Mouse (Mus musculus) heart, adult 10 weeks (tissue): ENCODE data around the gene Gm21679. TPM values are rescaled to one million over a fixed set of nuclear protein-coding genes. Genes with fewer than 3 reads are reported as not detected.

Experiments
- polyA plus RNA-seq: library from polyadenylated mRNA; stranded (reverse); fragments of 350-450 nt; fragmentation: Illumina TruSeq; extraction: RNeasy Lipid Tissue Mini Kit (QIAGEN cat#74804); gene quantifications from one replicate; pipeline ENCODE4 v1.2.3, GENCODE M21; 2014; ENCODE audit warnings: low read depth, low replicate concordance

The Gm21679 gene
- not detected for polyA plus RNA-seq

DNA sequence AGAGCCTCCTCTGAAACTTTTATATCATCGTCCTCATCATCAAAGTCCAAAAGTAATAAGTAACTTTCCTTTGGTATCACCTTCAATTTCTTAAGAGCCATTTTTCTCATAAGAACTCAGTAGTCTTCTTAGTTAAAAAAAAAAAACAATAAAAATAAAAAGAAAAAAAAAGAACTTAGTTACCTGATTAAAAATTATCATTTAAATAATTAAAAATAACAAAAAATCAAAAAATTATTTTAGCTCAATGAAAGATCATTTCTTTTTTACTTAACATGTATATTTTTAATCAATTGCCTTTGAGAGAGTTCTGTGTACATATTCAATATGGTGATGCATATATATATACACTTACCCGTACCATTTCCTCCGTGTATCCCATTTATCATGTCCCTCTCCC is at the start of gene Gm21679:
Gm21679 (minus strand) TSS at position 101 of the 400 bp plus-strand sequence.

